Mouse (Mus musculus) midbrain, embryonic 10.5 days (tissue): Measurements from ENCODE around the gene Ddx4. TPM values are rescaled to one million over a fixed set of nuclear protein-coding genes. Genes with fewer than 3 reads are reported as not detected.
A peak's percentile ranks its signal among the peaks of the same experiment; 100 is the strongest.

Experiments
- DNase-seq: peaks from one replicate; pipeline ENCODE4 v3.0.0-alpha.2; 2017; ENCODE audit warnings: low spot score
- H3K27ac ChIP-seq: fragments of 300-500 bp; sonication (generic); replicated peaks from 2 replicates; pipeline ENCODE4 v1.5.1; 2016; ENCODE audit warnings: mild to moderate bottlenecking
- H3K27me3 ChIP-seq: fragments of 300-500 bp; sonication (generic); 2 replicates; pipeline ENCODE4 v1.6.1; 2016; ENCODE audit warnings: low read depth, mild to moderate bottlenecking; ENCODE audit not compliant: poor library complexity, severe bottlenecking
- H3K36me3 ChIP-seq: fragments of 300-500 bp; sonication (generic); 2 replicates; pipeline ENCODE4 v1.6.1; 2016; ENCODE audit warnings: mild to moderate bottlenecking, moderate library complexity
- H3K4me1 ChIP-seq: fragments of 300-500 bp; sonication (generic); 2 replicates; pipeline ENCODE4 v1.6.1; 2016
- H3K4me3 ChIP-seq: fragments of 300-500 bp; sonication (generic); 2 replicates; pipeline ENCODE4 v1.5.1; 2016; ENCODE audit warnings: mild to moderate bottlenecking, moderate library complexity
- H3K9me3 ChIP-seq: fragments of 300-500 bp; sonication (generic); replicated peaks from 2 replicates; pipeline ENCODE4 v1.6.1; 2016; ENCODE audit warnings: mild to moderate bottlenecking
- WGBS: fragments of 180-500 bp; shearing (Covaris S2); methylation state at CpG from one replicate; pipeline ENCODE4 v1.1.7; 2016; 5-methylcytosine and 5-hydroxymethylcytosine counted together
- polyA plus RNA-seq: library from polyadenylated mRNA; unstranded; fragments of >200 nt; fragmentation: Nextera tagmentation; extraction: Ambion mirVana; gene quantifications from 2 replicates; pipeline ENCODE4 v1.2.1, GENCODE M21; 2016

Ddx4 gene
- polyA plus RNA-seq: 0.52 and 0.56 TPM in 2 replicates

- peak within 1 kb of the TSS; percentile 24; the same call in 1 of the 2 replicates for H3K4me3 ChIP-seq
- H3K27ac ChIP-seq: no peak within 1 kb of the TSS
- no peaks in the 10 kb centered on the region for H3K27me3 ChIP-seq
- H3K36me3 ChIP-seq: no peaks in the 10 kb centered on the region
- peaks cover 12% of the 10 kb centered on the region for H3K9me3 ChIP-seq
- WGBS: 81% methylated on average over 45 of the region's 45 CpGs
- no peaks in the 10 kb centered on the region for H3K4me1 ChIP-seq
- no peak for DNase-seq
Measured at GRCm38 (mm10) chr13:112652205-112652604, at the start of gene Ddx4. TSS of gene Ddx4 (minus strand) at chr13:112652475.

- no peak for DNase-seq
- WGBS: 90% methylated on average over 8 of the region's 8 CpGs
- H3K36me3 ChIP-seq: peaks cover 18% of the 10 kb centered on the region
Measured at GRCm38 (mm10) chr13:112701256-112701655, 49.0 kb upstream of the Ddx4 start.

DNA sequence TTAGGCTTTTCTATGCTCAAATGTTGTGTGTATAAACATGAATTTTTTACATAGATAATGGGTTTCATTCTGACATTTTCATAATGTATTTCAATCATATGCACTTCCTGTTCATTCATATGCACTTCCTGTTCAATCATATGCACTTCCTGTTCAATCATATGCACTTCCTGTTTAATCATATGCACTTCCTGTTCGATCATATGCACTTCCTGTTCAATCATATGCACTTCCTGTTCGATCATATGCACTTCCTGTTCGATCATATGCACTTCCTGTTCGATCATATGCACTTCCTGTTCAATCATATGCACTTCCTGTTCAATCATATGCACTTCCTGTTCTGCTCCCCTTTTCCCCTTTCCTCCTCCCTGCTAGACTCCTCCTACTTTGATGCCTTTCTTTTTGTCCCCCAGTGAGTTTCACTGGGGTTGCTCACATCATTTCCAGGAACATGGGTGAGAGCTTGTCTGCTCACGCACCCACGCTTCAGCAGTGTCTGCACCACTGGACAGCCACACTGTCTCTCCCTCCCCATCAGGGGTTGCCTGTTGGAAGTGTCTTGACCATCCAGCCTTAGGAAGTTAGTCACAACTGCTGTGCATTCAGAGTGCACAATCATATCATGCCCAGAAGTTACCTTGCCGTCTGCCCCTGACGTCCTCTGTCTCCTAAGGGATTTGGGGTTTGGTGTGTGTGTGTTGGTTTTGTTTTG lies 43.4 kb upstream of the Ddx4 start:
- H3K4me3 ChIP-seq: no peak overlapping the region
- DNase-seq: no peak
- 94% methylated on average over 8 of the region's 8 CpGs for WGBS

More at GRCm38 (mm10) chr13:112701256-112701655, 49.0 kb upstream of the Ddx4 start:
- H3K4me1 ChIP-seq: no peaks in the 10 kb centered on the region
- H3K27ac ChIP-seq: no peak overlapping the region
- no peak overlapping the region for H3K4me3 ChIP-seq
- H3K27me3 ChIP-seq: no peaks in the 10 kb centered on the region
- no peaks in the 10 kb centered on the region for H3K9me3 ChIP-seq

DNA sequence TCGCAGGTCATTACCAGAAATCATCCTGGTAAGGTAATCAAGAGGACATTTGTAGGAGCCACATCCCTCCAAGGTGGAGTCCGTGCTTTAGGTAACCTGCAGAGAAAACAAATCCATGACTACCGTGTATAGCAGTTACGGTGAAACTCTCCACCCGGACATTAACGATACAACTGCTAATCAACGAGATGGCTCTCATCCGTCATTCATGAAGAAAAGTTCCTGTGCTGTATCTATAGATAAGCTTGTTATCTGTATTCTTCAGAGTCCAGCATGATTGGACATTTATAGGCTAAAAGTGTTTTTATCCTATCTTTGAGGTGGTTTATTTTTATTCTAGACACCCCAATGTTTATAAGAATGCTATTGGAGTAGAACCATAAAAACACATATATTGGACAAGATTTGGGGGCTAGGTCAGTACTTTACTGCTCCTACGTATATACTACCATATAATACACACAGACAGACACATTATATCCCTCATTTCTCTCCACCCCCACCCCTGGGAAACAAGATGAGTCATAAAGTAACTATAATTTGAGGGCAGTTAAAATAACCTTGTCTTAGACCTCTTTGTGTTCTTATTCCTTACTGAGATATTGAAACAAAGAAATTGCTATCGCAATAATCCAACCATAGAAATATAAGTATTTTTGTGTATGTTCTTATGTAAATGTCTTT lies 40.7 kb upstream of the Ddx4 start:
- Histone ChIP-seq H3K4me3 (no peak overlapping the region), H3K9me3 (peaks cover 6% of the 10 kb centered on the region), H3K27ac (no peak overlapping the region), H3K4me1 (0 out of 2 replicates have a peak, but pooled peaks cover 3% of the 10 kb centered on the region), H3K36me3 (peaks cover 11% of the 10 kb centered on the region), H3K27me3 (no peaks in the 10 kb centered on the region)
- no peak for DNase-seq
- 95% methylated on average over 10 of the region's 10 CpGs for WGBS

More for the DNA sequence above, 43.4 kb upstream of the Ddx4 start:
- Histone ChIP-seq H3K27ac (no peak overlapping the region), H3K9me3 (peaks cover 6% of the 10 kb centered on the region), H3K4me1 (0 out of 2 replicates have a peak, but pooled peaks cover 2% of the 10 kb centered on the region), H3K27me3 (no peaks in the 10 kb centered on the region), H3K36me3 (peaks cover 26% of the 10 kb centered on the region)

GRCm38 (mm10) chr13:112686155-112686554 lies 33.9 kb upstream of the Ddx4 start:
- no peak overlapping the region for H3K27ac ChIP-seq
- DNase-seq: no peak
- H3K36me3 ChIP-seq: no peaks in the 10 kb centered on the region; the same call in 1 of the 2 replicates
- H3K27me3 ChIP-seq: no peaks in the 10 kb centered on the region
- H3K4me1 ChIP-seq: 0 out of 2 replicates have a peak, but pooled peaks cover 3% of the 10 kb centered on the region
- H3K9me3 ChIP-seq: no peaks in the 10 kb centered on the region
- no peak overlapping the region for H3K4me3 ChIP-seq
- WGBS: 90% methylated on average over 2 of the region's 2 CpGs

GRCm38 (mm10) chr13:112683970-112684369 lies 31.7 kb upstream of the Ddx4 start:
- no peak for DNase-seq
- no peaks in the 10 kb centered on the region for H3K27me3 ChIP-seq
- no peak overlapping the region for H3K27ac ChIP-seq
- 81% methylated on average over 6 of the region's 6 CpGs for WGBS
- no peaks in the 10 kb centered on the region for H3K4me1 ChIP-seq
- H3K36me3 ChIP-seq: no peaks in the 10 kb centered on the region; the same call in 1 of the 2 replicates
- H3K4me3 ChIP-seq: no peak overlapping the region
- no peaks in the 10 kb centered on the region for H3K9me3 ChIP-seq

GRCm38 (mm10) chr13:112683312-112683711 lies 31.0 kb upstream of the Ddx4 start:
- DNase-seq: no peak
- H3K4me3 ChIP-seq: no peak overlapping the region
- 83% methylated on average over 2 of the region's 2 CpGs for WGBS
- peaks cover 5% of the 10 kb centered on the region for H3K36me3 ChIP-seq
- H3K4me1 ChIP-seq: no peaks in the 10 kb centered on the region
- H3K9me3 ChIP-seq: no peaks in the 10 kb centered on the region
- H3K27me3 ChIP-seq: no peaks in the 10 kb centered on the region
- H3K27ac ChIP-seq: no peak overlapping the region

DNA sequence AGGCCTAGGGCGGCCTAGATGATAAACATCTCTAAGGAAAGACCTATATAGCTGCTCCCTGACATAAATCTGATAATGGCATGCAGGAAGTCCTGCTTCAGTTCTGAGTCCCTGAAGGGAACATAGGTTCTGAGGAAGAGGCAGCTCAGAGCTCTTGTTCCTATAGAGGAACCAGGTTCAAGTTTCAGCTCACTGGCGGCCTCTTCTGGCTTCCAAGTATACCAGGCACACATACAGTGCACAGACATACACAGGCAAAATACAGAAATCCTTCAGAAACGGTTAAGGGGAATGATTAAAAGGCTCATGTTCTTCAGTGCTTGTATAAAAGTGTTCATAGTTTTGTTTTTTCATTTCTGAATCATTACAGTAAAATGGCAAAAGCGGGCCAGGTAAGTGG lies 25.9 kb upstream of the Ddx4 start:
- no peak for DNase-seq
- Histone ChIP-seq H3K9me3 (no peaks in the 10 kb centered on the region; the same call in 1 of the 2 replicates), H3K4me3 (no peak overlapping the region), H3K36me3 (peaks cover 9% of the 10 kb centered on the region), H3K4me1 (no peaks in the 10 kb centered on the region), H3K27me3 (no peaks in the 10 kb centered on the region), H3K27ac (no peak overlapping the region)
- 92% methylated on average over 4 of the region's 4 CpGs for WGBS

DNA sequence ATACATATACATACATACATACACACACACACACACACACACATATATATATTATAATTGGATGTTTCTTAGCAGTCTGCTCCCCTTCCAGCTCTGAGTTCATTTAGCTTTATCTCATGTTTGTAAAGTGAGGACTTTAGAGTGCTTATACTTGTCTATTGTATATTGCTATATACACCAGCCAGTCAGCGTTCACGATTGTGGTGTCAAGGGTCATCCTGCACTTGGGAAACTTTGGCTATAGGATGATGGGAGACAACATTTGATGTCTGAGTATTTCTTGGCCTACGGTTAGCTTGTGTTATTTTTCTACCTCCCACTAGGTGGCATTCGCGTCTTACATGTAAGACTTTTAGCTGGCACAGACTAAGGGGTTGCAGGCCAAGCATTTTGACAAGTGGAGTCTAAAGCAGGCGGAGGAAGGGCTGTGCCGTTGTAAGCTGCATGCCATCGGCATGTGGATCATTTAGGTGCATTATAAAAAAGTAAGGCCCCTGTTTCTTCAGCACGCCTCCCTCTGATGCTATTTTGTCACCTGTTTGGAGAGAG lies 21.7 kb upstream of the Ddx4 start:
- H3K9me3 ChIP-seq: no peaks in the 10 kb centered on the region; the same call in 1 of the 2 replicates
- 19% methylated on average over 9 of the region's 9 CpGs for WGBS
- peaks cover 18% of the 10 kb centered on the region for H3K36me3 ChIP-seq
- H3K27me3 ChIP-seq: no peaks in the 10 kb centered on the region
- no peak overlapping the region for H3K4me3 ChIP-seq
- DNase-seq: peak; percentile 42
- H3K27ac ChIP-seq: no peak overlapping the region
- H3K4me1 ChIP-seq: no peaks in the 10 kb centered on the region

DNA sequence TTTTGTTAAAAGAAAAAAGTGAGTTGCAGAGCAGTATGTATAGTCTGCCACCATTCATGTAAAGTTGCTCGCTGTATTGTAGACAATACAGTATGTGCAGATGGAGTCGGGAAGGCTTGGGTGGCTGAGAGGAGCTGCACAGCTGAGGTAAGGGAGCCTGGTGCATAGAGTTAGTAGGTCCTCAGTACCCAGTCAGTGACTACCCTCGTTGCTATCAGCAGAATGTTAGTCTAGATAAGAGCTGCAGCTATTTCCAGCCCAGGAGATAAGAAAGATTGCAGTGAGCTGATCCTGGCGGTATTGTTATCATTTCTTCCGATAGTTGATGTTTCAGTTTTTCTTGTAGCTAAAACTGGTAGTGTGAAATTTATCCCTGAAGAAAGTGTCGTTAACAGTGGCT lies 20.5 kb upstream of the Ddx4 start:
- no peak for DNase-seq
- no peaks in the 10 kb centered on the region for H3K27me3 ChIP-seq
- peaks cover 9% of the 10 kb centered on the region; the same call in 1 of the 2 replicates for H3K36me3 ChIP-seq
- no peak overlapping the region for H3K27ac ChIP-seq
- H3K9me3 ChIP-seq: no peaks in the 10 kb centered on the region
- H3K4me3 ChIP-seq: no peak overlapping the region
- H3K4me1 ChIP-seq: no peaks in the 10 kb centered on the region
- 91% methylated on average over 6 of the region's 6 CpGs for WGBS

GRCm38 (mm10) chr13:112671708-112672107 lies 19.4 kb upstream of the Ddx4 start:
- H3K36me3 ChIP-seq: peaks cover 9% of the 10 kb centered on the region; the same call in 1 of the 2 replicates
- no peak for DNase-seq
- H3K4me3 ChIP-seq: no peak overlapping the region
- WGBS: 66% methylated on average over 13 of the region's 13 CpGs
- no peaks in the 10 kb centered on the region for H3K27me3 ChIP-seq
- no peaks in the 10 kb centered on the region for H3K4me1 ChIP-seq
- no peak overlapping the region for H3K27ac ChIP-seq
- no peaks in the 10 kb centered on the region for H3K9me3 ChIP-seq

- Histone ChIP-seq H3K4me3 (no peak overlapping the region), H3K4me1 (no peaks in the 10 kb centered on the region), H3K27ac (no peak overlapping the region), H3K9me3 (no peaks in the 10 kb centered on the region), H3K27me3 (no peaks in the 10 kb centered on the region), H3K36me3 (peaks cover 9% of the 10 kb centered on the region; the same call in 1 of the 2 replicates)
- 86% methylated on average over 9 of the region's 9 CpGs for WGBS
- no peak for DNase-seq
Measured at GRCm38 (mm10) chr13:112667215-112667614, 14.9 kb upstream of the Ddx4 start.
